Mouse (Mus musculus) lung, adult 2 months (tissue): Measurements from ENCODE around the gene AC124502.3.

Experiments used
- CTCF ChIP-seq: fragments of 200-500 bp; IDR thresholded peaks from 2 replicates; pipeline ENCODE4 v1.5.1; 2011; ENCODE audit warnings: mild to moderate bottlenecking, low read length, control low read depth; ENCODE audit not compliant: insufficient read depth
- POLR2A ChIP-seq: fragments of 200-500 bp; IDR thresholded peaks from 2 replicates; pipeline ENCODE4 v1.6.1; 2011; ENCODE audit warnings: low read depth, mild to moderate bottlenecking, control low read depth, low read length, borderline replicate concordance; ENCODE audit errors: extremely low read depth

DNA sequence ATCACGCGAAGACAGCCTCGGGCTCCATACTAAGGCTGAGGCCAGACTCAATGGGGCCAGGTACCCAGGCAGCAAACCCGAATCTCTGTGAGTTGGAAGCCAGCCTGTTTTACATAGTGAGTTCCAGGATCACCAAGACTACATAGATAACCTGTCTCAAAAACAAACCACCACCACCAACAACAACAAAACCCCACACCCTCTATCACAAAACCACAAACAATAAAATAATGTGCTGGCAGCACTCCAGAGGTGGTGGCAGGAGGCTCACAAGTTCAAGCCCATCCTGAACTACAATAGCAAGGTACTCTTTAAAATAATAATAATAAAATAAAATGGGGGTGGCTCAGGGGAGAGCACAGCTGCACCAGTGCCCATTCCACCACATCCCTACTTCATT is 2.1 kb upstream of the AC124502.3 start:
- no peak for TF ChIP-seq CTCF
- no peak for TF ChIP-seq POLR2A
